Mouse (Mus musculus) R1 (cell line): ENCODE results near the gene Coro1b.
A peak's percentile ranks its signal among the peaks of the same experiment; 100 is the strongest.

Experiments
- DNase-seq: peaks from one replicate; pipeline ENCODE4 v3.0.0-alpha.2; 2018; ENCODE audit warnings: low read depth, low spot score

Gene Coro1b

DNA sequence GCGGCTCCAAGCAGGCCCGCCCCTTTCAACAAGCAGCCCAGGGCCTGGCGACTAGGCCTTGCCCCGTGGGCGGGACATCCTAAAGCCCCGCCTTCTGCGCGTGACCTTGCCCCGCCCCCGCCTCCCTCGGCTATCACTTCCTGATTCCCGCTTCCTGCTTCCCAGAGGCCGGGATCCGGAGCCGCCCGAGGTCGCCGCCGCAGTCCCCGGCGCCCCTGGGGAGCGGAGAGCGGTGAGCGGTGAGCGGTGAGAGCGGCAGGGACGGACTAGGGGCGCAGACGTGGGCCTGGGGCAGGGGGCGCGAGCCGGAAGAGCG is at the start of gene Coro1b:
Gene Coro1b, plus strand, starts transcription at position 129 of the 316 bp plus-strand sequence.
- peak; percentile 93 for DNase-seq

DNA sequence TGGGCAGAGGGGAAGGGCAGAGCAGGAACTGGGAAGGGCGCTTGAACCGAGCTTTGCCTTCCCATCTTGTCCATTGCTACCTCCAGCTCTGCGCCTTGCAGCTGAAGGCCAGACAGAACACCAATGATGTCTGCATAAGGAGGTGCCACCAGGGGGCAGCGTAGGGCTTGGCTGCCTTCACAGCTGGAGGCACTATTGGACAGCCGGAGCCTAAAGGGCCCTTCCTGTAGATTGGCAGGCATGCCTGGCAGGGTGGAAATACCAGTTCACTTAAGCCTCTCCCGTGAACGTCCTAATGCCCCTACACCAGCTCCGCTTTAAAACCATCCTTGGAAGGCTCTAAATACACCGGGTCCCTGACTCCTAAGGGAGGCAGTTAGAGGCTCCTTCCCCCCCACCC is 49.4 kb upstream of the Coro1b start:
- DNase-seq: peak; percentile 82

DNA sequence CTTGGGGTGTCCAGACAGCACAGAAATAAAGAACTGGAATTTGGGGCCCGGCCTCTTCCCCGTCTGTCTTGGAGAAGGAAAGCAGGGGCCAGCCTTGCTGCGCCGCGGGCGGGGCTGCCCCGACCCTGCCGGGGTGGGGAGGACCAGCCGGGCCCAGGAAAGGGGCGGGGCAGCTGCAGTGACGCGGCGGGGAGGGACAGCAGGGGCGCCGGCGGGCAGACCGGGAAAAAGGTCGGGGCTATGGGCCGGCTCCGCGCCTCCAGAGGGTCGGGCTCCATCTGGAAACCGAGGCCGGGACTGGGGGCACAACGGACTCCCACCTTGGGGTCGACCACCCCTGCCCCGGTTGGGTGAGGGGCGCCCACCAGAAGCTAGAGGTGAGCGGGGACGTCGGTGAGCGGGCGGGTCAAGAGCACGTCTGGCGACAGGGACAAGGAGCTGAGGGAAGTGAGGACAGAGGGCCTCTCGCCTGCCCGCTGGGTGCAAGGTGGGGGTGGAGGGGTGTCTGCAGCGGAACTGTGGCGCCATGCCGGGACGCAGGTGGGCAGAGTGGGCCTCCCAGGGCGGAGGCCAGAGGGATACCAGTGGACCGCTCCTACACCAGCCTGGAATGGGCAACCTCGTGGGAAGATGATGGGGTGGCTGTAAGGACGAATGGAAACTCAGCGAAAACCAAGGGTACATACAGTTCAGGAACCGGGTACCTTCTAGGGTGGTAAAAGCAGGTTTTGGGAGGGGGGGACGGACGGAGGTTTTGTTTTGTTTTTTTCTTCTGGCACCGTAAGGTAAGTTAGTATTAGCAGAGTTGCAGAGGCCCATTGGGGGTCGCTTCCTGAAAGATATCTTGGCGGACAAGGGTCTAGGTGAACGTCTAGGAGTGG is 48.3 kb upstream of the Coro1b start, which contains the start of gene Pitpnm1:
Gene Pitpnm1, plus strand, starts transcription at position 162 of the 881 bp plus-strand sequence.
- no peak for DNase-seq

DNA sequence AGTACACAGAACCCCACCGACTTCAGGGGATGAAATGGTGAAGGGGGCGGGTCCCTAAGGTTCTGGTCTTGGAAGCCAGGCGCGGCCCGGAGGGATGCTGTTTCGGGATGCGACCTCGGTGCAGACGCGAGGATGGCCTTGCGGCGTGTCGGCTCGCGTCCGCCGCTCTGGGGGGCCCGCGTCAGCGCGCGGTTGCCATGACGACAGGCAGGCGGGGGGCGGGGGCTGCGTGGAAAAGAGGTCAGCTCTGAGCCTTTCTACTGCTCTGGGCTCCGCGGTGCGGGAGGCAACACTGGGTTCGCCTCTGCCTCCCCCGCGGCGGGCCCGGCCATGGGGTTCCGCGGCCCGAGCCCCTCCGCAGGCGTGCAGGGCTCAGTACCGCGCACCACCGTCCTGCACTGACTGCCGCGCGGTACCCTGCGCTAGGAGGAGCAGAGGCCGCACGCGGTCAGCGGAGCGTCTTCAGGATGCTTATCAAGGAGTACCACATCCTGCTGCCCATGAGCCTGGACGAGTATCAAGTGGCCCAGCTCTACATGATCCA is 47.6 kb upstream of the Coro1b start:
- peak; percentile 49 for DNase-seq

DNA sequence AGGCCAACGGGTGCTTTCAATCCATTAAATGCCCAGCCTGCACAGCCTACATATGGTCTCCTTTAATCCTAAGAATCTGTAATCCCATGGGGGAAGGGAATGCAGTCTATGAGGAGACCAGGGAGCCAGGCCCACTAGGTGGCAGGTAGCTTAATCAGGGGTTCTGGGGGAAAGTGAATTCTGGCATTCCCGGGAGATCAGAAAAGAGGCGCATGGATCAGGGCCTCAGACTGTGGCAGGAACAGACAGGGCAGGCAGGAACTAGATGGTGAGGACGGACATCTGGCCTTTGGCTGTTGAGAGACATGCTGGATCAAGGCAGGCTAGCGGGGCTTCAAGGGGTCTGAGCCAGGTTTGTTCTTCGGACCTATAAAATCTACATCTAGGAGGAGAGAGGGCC is 47.0 kb upstream of the Coro1b start:
- DNase-seq: no peak

DNA sequence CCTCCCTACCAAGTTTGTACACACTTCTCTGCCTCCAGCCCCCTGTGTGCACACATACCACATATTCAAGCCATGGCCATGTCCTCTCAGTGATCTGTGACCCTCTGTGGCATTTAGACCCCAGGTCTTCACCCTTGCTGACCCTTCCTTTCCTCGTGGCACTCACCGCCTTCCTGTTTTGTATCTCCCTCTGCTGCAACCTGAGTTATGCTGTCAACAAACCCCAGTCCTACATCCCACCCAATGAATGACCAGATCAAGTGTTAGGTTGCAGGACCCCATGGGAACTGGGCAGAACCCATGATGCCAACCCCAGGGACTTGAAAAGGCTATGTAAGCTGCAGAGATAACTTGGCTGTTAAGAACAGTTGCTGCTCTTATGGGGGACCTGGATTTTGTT is 46.4 kb upstream of the Coro1b start:
- DNase-seq: no peak

DNA sequence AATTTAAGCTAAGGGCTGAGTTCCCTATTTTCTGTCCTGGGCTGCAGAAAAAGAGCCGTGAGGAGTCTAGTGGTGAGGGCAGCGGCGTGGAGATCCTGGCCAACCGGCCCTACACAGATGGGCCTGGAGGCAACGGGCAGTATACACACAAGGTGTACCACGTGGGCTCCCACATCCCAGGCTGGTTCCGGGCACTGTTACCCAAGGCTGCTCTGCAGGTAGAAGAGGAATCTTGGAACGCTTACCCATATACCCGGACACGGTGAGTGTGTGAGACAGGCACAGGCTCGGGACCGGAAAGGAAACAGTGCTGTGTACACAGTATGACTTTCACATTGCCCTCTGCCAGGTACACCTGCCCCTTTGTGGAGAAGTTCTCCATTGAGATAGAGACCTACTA is 45.8 kb upstream of the Coro1b start:
- DNase-seq: no peak

DNA sequence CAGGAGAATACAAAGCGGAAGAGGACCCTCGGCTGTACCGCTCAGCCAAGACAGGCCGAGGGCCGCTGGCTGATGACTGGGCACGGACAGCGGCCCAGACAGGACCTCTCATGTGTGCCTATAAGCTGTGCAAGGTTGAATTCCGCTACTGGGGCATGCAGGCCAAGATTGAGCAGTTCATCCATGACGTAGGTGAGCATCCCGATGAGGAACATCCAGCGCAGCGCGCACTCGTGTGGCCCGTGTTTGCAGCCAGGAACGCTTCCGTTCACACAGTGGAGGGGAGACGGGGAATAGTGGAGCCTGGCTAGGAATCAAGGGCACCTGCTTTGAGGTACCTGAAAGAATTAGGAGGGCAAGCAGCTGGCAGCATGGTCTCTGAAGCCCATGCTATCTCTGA is 45.1 kb upstream of the Coro1b start:
- DNase-seq: no peak

DNA sequence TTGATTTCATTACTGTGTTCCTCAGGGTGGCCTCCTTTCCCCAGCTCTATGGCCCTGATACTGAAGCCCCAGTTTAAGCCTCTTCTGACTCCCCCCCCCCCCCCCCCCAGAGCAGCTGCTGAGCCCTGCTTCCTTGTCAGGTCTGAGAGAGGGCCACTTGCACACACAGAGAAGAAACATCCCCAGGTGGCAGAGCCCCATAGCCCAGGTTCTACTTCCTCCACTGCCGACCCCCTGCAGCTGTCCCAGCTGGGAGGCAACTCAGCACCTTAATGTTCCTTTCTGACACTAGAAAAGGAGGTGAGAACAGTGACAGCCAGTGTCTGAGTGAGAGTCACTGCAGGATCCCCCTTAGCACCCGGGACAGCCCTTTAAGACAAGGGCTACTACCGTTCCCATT is 44.6 kb upstream of the Coro1b start:
- no peak for DNase-seq

DNA sequence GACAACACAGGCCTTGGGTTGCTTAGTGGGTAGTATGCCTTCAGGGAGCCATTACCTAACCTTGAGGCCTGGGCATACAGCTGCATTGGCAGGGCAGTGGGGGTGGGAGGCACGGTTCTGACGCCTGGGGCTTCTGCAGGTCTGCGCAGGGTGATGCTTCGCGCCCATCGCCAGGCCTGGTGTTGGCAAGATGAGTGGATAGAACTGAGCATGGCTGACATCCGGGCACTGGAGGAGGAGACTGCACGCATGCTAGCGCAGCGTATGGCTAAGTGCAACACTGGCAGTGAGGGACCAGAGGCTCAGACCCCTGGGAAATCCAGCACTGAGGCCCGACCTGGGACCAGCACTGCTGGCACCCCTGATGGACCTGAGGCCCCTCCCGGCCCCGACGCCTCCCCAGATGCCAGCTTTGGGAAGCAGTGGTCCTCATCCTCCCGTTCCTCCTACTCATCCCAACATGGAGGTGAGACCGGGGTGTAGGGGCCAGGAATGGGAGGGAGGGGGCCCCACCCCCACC is 43.7 kb upstream of the Coro1b start:
- no peak for DNase-seq

DNA sequence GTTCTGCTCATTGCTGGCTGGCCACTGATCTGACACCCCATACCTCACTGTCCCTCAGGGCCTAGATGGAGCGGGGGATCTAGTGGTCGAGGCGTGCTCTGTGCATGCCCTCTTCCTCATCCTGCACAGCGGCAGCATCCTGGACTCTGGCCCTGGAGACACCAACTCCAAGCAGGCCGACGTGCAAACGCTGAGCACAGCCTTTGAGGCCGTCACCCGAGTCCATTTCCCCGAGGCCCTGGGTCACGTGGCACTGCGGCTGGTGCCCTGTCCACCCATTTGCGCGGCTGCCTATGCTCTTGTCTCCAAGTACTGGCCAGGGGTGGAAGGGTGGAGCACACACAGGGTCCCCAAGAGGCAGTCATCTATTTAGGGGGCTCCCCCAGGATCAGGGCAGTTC is 41.8 kb upstream of the Coro1b start:
- no peak for DNase-seq

DNA sequence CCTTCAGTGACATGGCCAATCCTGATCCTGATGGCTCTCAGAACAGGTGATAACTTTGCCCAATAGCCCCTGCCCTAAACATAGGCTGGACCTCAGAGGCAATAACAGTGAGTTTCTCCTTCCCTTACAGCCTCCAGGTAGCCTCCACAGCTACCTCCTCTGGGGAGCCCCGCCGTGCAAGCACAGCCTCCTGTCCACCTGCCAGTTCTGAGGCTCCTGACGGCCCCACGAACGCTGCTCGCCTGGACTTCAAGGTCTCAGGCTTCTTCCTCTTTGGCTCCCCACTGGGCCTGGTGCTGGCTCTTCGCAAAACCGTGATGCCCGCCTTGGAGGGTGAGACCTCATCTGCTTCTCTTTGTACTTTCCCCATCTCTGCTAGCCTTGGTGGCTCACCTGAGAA is 39.9 kb upstream of the Coro1b start:
- no peak for DNase-seq

DNA sequence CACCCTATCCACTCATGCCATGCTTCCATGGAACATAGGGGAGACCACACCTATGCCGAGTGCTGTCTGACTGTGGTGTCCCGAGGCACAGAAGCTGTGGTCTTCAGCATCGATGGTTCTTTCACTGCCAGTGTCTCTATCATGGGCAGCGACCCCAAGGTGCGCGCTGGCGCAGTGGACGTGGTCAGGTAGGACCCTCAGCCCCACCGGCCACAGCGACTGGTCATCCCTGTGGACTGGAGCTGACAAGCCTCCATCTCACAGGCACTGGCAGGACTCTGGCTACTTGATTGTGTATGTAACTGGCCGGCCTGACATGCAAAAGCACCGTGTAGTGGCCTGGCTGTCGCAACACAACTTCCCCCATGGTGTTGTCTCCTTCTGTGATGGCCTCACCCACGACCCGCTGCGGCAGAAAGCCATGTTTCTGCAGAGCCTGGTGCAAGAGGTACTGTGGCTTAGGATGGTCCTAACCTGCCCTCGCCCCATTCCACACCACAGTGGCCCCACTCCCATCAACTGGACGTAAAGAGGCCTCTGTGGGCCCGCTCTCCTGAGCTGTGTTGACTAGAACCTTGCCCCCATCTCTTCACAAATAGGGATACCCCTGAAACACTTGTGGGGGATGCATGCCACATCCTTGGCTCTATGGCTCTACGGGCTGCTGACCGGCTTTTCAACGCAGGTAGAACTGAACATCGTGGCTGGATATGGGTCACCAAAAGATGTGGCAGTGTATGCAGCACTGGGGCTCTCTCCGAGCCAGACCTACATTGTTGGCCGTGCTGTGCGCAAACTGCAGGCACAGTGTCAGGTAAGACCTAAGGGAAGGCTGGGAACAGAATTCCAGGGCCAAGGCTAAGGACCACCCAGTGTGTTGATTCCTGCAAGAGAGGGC is 36.1 kb upstream of the Coro1b start:
- no peak for DNase-seq

DNA sequence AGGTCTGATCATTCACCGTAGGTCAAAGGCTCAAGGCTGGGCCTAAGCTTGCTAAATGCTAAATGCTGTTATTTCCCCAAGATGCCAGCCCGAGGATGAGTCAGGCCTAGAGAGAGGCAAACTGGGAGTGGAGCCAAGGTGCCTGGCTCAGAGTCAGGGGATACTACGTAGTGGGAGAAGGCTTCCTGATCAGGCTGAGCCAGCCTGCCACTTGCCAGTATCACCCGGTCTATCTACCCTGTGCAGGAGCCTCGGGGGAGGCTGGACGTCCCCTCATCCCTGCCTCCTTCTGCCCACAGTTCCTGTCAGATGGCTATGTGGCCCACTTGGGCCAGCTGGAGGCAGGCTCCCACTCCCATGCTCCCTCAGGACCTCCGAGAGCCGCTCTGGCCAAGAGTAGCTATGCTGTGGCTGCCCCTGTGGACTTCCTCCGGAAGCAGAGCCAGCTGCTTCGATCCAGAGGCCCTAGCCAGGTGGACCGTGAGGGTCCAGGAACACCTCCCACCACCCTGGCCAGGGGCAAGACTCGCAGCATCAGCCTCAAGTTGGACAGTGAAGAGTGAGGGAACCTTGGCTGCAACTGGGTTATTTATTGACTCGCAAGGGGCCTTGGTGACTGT is 35.1 kb upstream of the Coro1b start:
- DNase-seq: no peak

DNA sequence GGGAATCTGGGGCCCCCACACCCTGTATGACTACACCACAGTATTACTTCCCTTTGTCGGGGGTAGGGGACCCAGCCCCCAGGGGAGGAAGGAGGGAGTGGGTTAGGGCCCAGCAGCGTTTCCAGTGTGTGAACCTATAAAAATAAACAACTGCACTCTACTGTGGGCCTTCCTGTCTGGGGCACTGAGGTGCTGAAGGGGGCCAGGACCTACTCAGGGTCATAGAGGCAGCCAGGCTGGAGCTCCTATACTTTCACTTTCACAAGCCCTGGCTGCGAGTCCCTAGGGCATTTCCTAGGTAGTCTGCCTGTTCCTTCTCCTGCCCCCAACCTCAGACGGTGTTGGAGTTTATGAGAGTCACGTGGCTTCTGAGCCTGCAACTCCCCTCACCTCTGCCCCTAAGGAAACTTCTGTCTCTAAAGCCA is 34.6 kb upstream of the Coro1b start:
- DNase-seq: no peak

DNA sequence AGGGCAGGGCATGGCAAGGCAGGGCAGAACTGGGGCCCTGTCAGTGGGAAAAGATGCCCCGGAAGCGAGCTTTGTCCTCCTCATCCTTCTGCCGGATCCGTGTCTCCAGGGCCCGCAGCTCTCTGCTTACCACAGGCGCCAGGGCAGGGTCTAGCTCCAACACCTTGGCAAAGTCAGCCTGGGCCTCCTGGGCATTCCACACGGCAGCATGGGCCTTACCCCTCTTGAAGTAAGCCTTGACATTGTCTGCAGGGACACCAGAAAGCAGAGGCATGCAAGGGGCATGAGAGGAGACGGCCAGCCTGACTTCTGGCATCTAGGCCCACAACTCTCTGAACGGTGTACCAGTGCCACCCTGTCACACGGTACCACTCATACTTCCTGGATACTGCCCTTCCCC is 33.9 kb upstream of the Coro1b start:
- no peak for DNase-seq

DNA sequence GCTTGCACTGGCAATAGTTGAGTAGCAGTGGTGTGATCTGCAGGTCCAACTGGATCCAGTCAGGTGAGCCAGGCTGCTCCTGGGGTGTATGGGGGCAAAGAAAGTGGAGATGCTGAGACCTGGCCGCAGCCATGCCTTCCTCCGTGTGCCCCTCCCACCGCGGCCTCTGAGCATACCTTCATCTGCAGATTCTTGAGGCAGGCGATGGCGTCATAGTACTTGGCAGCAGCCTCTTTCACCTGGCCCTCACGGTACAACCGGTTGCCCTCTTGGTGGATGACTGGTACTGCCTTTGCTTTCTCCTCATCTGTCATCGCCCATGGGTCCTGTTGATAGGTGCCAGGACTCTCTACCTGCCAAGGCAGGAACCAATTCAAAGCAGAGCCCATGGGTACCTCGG is 33.3 kb upstream of the Coro1b start:
- DNase-seq: no peak

DNA sequence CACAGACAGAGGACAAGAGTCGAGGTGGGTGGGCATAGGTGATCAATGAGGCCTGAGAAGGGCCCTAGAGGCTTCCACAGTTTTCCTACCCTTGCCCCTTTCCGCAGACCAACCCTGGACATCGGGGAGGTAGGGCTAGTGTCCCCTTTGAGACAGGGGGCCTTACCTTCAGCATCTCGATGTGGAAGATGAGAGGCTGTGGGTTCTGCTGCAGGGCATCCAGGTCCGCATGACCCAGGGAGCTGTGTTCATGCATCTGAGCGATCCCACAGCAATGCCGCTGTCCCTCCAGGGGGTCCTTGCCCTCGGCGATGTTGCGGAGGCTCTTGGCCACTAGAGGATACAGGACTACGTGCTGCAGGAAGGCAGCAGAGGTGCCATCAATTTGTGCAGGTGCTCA is 32.6 kb upstream of the Coro1b start:
- no peak for DNase-seq

DNA sequence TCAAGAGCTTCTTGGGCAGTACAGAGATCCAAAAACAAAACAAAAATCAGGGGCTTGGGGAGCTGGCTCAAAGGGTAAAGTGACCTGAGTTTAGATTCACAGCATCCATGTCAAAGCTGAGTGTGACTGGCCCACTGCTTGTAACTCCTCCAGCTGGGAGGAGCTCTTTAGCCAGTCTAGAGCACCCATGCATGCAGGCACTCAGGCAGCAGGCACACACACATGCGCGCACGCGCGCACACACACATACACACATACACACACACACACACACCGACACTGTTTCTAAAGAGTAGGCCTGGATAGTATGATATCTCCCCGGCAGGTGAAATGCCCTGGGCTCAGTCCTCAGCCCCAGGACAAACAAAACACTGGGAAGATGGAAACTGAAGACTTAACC is 31.4 kb upstream of the Coro1b start:
- DNase-seq: no peak

DNA sequence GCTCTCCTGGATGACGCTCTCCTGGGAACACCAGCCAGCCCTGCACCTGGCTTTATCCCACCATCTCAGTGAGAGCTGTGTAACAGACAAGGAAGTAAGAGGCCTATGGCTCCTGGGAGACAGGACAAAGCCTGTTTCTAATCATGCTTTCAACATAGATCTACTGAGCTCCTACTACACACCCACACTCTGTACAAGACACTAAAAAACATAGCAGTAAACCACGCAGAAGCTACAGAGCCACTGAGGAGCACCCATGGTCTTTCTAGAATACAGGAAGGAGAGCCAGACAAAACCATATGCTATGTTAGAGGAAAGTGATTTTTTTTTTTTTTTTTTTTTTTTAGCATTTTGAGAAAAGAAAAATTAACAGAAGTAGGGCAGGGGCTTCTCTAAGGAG is 30.1 kb upstream of the Coro1b start:
- no peak for DNase-seq

DNA sequence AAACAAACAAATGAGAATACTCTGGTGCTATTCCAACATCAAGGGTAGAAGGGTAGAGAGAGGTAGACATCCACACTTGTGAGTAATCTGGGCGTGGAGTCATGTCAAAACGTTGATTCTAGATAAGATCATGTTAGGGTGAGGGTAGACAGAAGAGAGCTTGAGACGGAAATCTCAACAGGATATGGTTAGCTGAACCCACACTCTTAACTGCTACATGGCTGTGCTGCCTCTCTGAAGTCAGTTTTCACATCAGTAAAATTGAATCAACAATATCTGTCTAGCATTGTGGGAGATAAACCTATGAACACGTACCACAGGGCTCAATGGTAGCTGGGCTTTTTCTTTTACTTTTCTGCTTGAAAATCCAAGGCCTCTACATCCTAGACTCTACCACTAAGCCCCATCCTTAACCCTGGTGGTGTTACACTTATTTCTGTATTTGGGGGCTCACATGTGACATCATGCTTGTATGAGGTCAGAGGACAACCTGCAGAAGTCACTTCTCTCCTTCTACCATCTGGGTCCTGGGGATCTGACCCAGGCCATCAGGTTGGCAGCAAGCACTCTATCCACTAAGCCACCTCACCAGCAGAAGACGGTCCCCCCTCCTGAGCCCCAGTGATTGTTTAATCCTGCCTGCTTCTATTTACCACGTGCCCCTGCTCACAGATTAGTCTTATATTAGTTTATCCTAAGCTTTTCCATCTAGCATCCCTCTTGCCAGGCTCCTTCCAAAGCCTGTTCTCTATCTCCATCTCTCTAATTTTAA is 28.5 kb upstream of the Coro1b start:
- DNase-seq: no peak
